Mouse (Mus musculus) limb, embryonic 15.5 days (tissue): ENCODE measurements at regions not wholly inside any gene's neighbourhood (a gene's known extent, or its start where the extent isn't known, plus 50 kb on each side); places are given as distances from the start of the nearest gene placed in this dataset.

Experiments
- ATAC-seq: fragments of 200-750 bp; cut with Nextera tagmentation; 2 replicates; pipeline ENCODE4 v1.8.0; 2017; ENCODE audit warnings: low read depth, moderate TSS enrichment; ENCODE audit not compliant: insufficient number of reproducible peaks, low FRiP score, low TSS enrichment
- H3K27ac ChIP-seq: fragments of 300-500 bp; sonication (generic); 2 replicates; pipeline ENCODE4 v1.5.1; 2015; ENCODE audit warnings: moderate library complexity, mild to moderate bottlenecking, inconsistent platforms
- H3K27me3 ChIP-seq: fragments of 300-500 bp; sonication (generic); 2 replicates; pipeline ENCODE4 v1.6.1; 2015; ENCODE audit warnings: inconsistent platforms
- H3K36me3 ChIP-seq: fragments of 300-500 bp; sonication (generic); 2 replicates; pipeline ENCODE4 v1.6.1; 2015; ENCODE audit warnings: inconsistent platforms
- H3K4me1 ChIP-seq: fragments of 300-500 bp; sonication (generic); 2 replicates; pipeline ENCODE4 v1.6.1; 2015; ENCODE audit warnings: inconsistent platforms
- H3K4me2 ChIP-seq: fragments of 300-500 bp; sonication (generic); 2 replicates; pipeline ENCODE4 v1.6.1; 2015; ENCODE audit warnings: mild to moderate bottlenecking, inconsistent platforms
- H3K4me3 ChIP-seq: fragments of 300-500 bp; sonication (generic); 2 replicates; pipeline ENCODE4 v1.5.1; 2015; ENCODE audit warnings: mild to moderate bottlenecking, inconsistent platforms
- H3K9ac ChIP-seq: fragments of 300-500 bp; sonication (generic); 2 replicates; pipeline ENCODE4 v1.6.1; 2015; ENCODE audit warnings: inconsistent platforms
- H3K9me3 ChIP-seq: fragments of 300-500 bp; sonication (generic); 2 replicates; pipeline ENCODE4 v1.6.1; 2016; ENCODE audit warnings: inconsistent platforms
- WGBS: fragments of 180-500 bp; shearing (Covaris S2); methylation state at CpG from one replicate; pipeline ENCODE4 v1.1.7; 2015; 5-methylcytosine and 5-hydroxymethylcytosine counted together

- peak overlapping the region; percentile 18 for H3K4me3 ChIP-seq
- peak overlapping the region; percentile 73 for H3K27ac ChIP-seq
- peak; percentile 88 for ATAC-seq
- H3K36me3 ChIP-seq: no peaks in the 10 kb centered on the region
- peak overlapping the region; percentile 38 for H3K4me2 ChIP-seq
- peaks cover 14% of the 10 kb centered on the region for H3K4me1 ChIP-seq
- WGBS: 23% methylated on average over 29 of the region's 29 CpGs
- no peaks in the 10 kb centered on the region for H3K9me3 ChIP-seq
- no peaks in the 10 kb centered on the region for H3K27me3 ChIP-seq
- H3K9ac ChIP-seq: no peak overlapping the region
These were observed 66.6 kb downstream of the 1700129C05Rik start for GRCm38 (mm10) chr14:59075845-59076745.

- H3K4me1 ChIP-seq: peaks cover 14% of the 10 kb centered on the region
- H3K4me3 ChIP-seq: no peak overlapping the region
- WGBS: 82% methylated on average over 7 of the region's 7 CpGs
- no peak overlapping the region for H3K27ac ChIP-seq
- no peak overlapping the region for H3K4me2 ChIP-seq
- no peaks in the 10 kb centered on the region for H3K9me3 ChIP-seq
- ATAC-seq: no peak
- H3K9ac ChIP-seq: no peak overlapping the region
- no peaks in the 10 kb centered on the region for H3K27me3 ChIP-seq
- H3K36me3 ChIP-seq: no peaks in the 10 kb centered on the region
These were observed 70.2 kb downstream of the 1700129C05Rik start for GRCm38 (mm10) chr14:59072323-59073039.

GRCm38 (mm10) chr14:59070056-59070455 lies 72.6 kb downstream of the 1700129C05Rik start:
- no peak overlapping the region for H3K4me3 ChIP-seq
- no peaks in the 10 kb centered on the region for H3K4me1 ChIP-seq
- H3K4me2 ChIP-seq: no peak overlapping the region
- H3K27ac ChIP-seq: no peak overlapping the region
- no peak for ATAC-seq
- WGBS: 78% methylated on average over 2 of the region's 2 CpGs
- H3K9me3 ChIP-seq: no peaks in the 10 kb centered on the region
- H3K27me3 ChIP-seq: no peaks in the 10 kb centered on the region
- H3K36me3 ChIP-seq: no peaks in the 10 kb centered on the region
- no peak overlapping the region for H3K9ac ChIP-seq

GRCm38 (mm10) chr14:59066456-59067220 lies 76.1 kb downstream of the 1700129C05Rik start:
- H3K4me1 ChIP-seq: no peaks in the 10 kb centered on the region
- H3K4me2 ChIP-seq: no peak overlapping the region
- 67% methylated on average over 8 of the region's 8 CpGs for WGBS
- no peak overlapping the region for H3K27ac ChIP-seq
- no peaks in the 10 kb centered on the region for H3K27me3 ChIP-seq
- no peak overlapping the region for H3K4me3 ChIP-seq
- H3K9ac ChIP-seq: no peak overlapping the region
- H3K36me3 ChIP-seq: no peaks in the 10 kb centered on the region
- no peak for ATAC-seq
- H3K9me3 ChIP-seq: no peaks in the 10 kb centered on the region

- H3K36me3 ChIP-seq: no peaks in the 10 kb centered on the region
- no peak overlapping the region for H3K27ac ChIP-seq
- no peaks in the 10 kb centered on the region for H3K27me3 ChIP-seq
- H3K4me1 ChIP-seq: no peaks in the 10 kb centered on the region
- no peak for ATAC-seq
- H3K4me2 ChIP-seq: no peak overlapping the region
- 86% methylated on average over 3 of the region's 3 CpGs for WGBS
- no peak overlapping the region for H3K4me3 ChIP-seq
- no peaks in the 10 kb centered on the region for H3K9me3 ChIP-seq
- H3K9ac ChIP-seq: no peak overlapping the region
These were observed 79.5 kb downstream of the 1700129C05Rik start for GRCm38 (mm10) chr14:59063221-59063620.

GRCm38 (mm10) chr14:59056832-59057231 lies 85.9 kb downstream of the 1700129C05Rik start:
- Histone ChIP-seq H3K27ac (no peak overlapping the region), H3K36me3 (no peaks in the 10 kb centered on the region), H3K27me3 (no peaks in the 10 kb centered on the region), H3K9me3 (no peaks in the 10 kb centered on the region), H3K4me2 (no peak overlapping the region), H3K4me3 (no peak overlapping the region), H3K9ac (no peak overlapping the region), H3K4me1 (no peaks in the 10 kb centered on the region)
- WGBS: 82% methylated on average over 3 of the region's 3 CpGs
- ATAC-seq: no peak

- no peak overlapping the region for H3K4me2 ChIP-seq
- H3K4me3 ChIP-seq: no peak overlapping the region
- no peaks in the 10 kb centered on the region for H3K36me3 ChIP-seq
- H3K9me3 ChIP-seq: no peaks in the 10 kb centered on the region
- H3K4me1 ChIP-seq: no peaks in the 10 kb centered on the region
- WGBS: 85% methylated on average over 3 of the region's 3 CpGs
- H3K27me3 ChIP-seq: no peaks in the 10 kb centered on the region
- no peak for ATAC-seq
- no peak overlapping the region for H3K27ac ChIP-seq
- no peak overlapping the region for H3K9ac ChIP-seq
These were observed 87.4 kb downstream of the 1700129C05Rik start for GRCm38 (mm10) chr14:59055283-59055682.

- H3K36me3 ChIP-seq: no peaks in the 10 kb centered on the region
- H3K9ac ChIP-seq: no peak overlapping the region
- no peak overlapping the region for H3K4me3 ChIP-seq
- no peak overlapping the region for H3K4me2 ChIP-seq
- no peak for ATAC-seq
- no peaks in the 10 kb centered on the region for H3K9me3 ChIP-seq
- no peaks in the 10 kb centered on the region for H3K4me1 ChIP-seq
- no peak overlapping the region for H3K27ac ChIP-seq
- H3K27me3 ChIP-seq: no peaks in the 10 kb centered on the region
- WGBS: 83% methylated on average over 3 of the region's 3 CpGs
These were observed 90.3 kb downstream of the 1700129C05Rik start for GRCm38 (mm10) chr14:59052421-59052820.

- no peak for ATAC-seq
- no peaks in the 10 kb centered on the region for H3K36me3 ChIP-seq
- H3K9ac ChIP-seq: no peak overlapping the region
- WGBS: 43% methylated on average over 6 of the region's 6 CpGs
- H3K27me3 ChIP-seq: no peaks in the 10 kb centered on the region
- H3K27ac ChIP-seq: no peak overlapping the region
- H3K4me3 ChIP-seq: no peak overlapping the region
- H3K9me3 ChIP-seq: no peaks in the 10 kb centered on the region
- H3K4me1 ChIP-seq: no peaks in the 10 kb centered on the region
- no peak overlapping the region for H3K4me2 ChIP-seq
These were observed 91.2 kb downstream of the 1700129C05Rik start for GRCm38 (mm10) chr14:59051478-59051879.

GRCm38 (mm10) chr14:59045687-59046086 lies 97.0 kb downstream of the 1700129C05Rik start:
- ATAC-seq: no peak
- H3K27me3 ChIP-seq: no peaks in the 10 kb centered on the region
- 0 out of 2 replicates have a peak, but pooled peaks cover 3% of the 10 kb centered on the region for H3K4me1 ChIP-seq
- WGBS: 78% methylated on average over 7 of the region's 7 CpGs
- no peak overlapping the region for H3K4me2 ChIP-seq
- H3K27ac ChIP-seq: no peak overlapping the region
- no peak overlapping the region for H3K4me3 ChIP-seq
- H3K9me3 ChIP-seq: no peaks in the 10 kb centered on the region
- no peak overlapping the region for H3K9ac ChIP-seq
- no peaks in the 10 kb centered on the region for H3K36me3 ChIP-seq

- ATAC-seq: no peak
- H3K4me1 ChIP-seq: 0 out of 2 replicates have a peak, but pooled peaks cover 3% of the 10 kb centered on the region
- no peak overlapping the region for H3K4me3 ChIP-seq
- no peak overlapping the region for H3K9ac ChIP-seq
- H3K9me3 ChIP-seq: no peaks in the 10 kb centered on the region
- H3K36me3 ChIP-seq: no peaks in the 10 kb centered on the region
- H3K4me2 ChIP-seq: no peak overlapping the region
- no peaks in the 10 kb centered on the region for H3K27me3 ChIP-seq
- 79% methylated on average over 7 of the region's 7 CpGs for WGBS
- no peak overlapping the region for H3K27ac ChIP-seq
These were observed 97.5 kb downstream of the 1700129C05Rik start for GRCm38 (mm10) chr14:59045235-59045634.
